Comparison of ENCODE assay signal across 11 mouse cellular contexts in genomic region chr4:43114512-43114911, GRCm38 (mm10).
"Had no signal": no experiment of that assay in that cellular context is flagged by ENCODE, and none has a peak within 500 bp of the region (broad histone marks: within the 10 kb centered on the region; RNA-seq: fewer than 3 reads in every experiment).

No protein-coding gene starts in this region.

- H3K27ac ChIP-seq: lung, embryonic 15.5 days; macrophage; midbrain, embryonic 10.5 days; midbrain, embryonic 12.5 days; neural tube, embryonic 12.5 days; stomach, embryonic 15.5 days; stomach, postnatal 0 days had no signal

- H3K9ac ChIP-seq: lung, embryonic 15.5 days; midbrain, embryonic 12.5 days; neural tube, embryonic 12.5 days; stomach, embryonic 15.5 days had no signal

- H3K4me3 ChIP-seq: lung, embryonic 15.5 days; megakaryocyte, embryonic 14.5 days; midbrain, embryonic 10.5 days; midbrain, embryonic 12.5 days; myocyte; neural tube, embryonic 12.5 days; stomach, embryonic 15.5 days had no signal

- H3K4me2 ChIP-seq: lung, embryonic 15.5 days; midbrain, embryonic 12.5 days; neural tube, embryonic 12.5 days; stomach, embryonic 15.5 days had no signal

- H3K9me3 ChIP-seq: lung, embryonic 15.5 days; megakaryocyte, embryonic 14.5 days; midbrain, embryonic 10.5 days; midbrain, embryonic 12.5 days; neural tube, embryonic 12.5 days; stomach, embryonic 15.5 days had no signal

- ATAC-seq: lung, postnatal 0 days; midbrain, embryonic 16.5 days had no signal

- H3K27me3 ChIP-seq: lung, embryonic 15.5 days; megakaryocyte, embryonic 14.5 days; midbrain, embryonic 12.5 days; neural tube, embryonic 12.5 days; stomach, embryonic 15.5 days had no signal

- H3K36me3 ChIP-seq: lung, embryonic 15.5 days; neural tube, embryonic 12.5 days; stomach, embryonic 15.5 days had no signal

- H3K4me1 ChIP-seq: lung, embryonic 15.5 days; midbrain, embryonic 10.5 days; midbrain, embryonic 12.5 days; neural tube, embryonic 12.5 days; stomach, embryonic 15.5 days had no signal
